Mouse (Mus musculus) neural tube, embryonic 15.5 days (tissue): ENCODE measurements around the gene Trpm3. TPM values are rescaled to one million over a fixed set of nuclear protein-coding genes. Genes with fewer than 3 reads are reported as not detected.
"Not testable (repeated sequence)": the region's sequence is repeated elsewhere in the genome, so short reads cannot be mapped to it uniquely, and the experiment has no call there.

ENCODE experiments used
- ATAC-seq: fragments of 200-750 bp; cut with Nextera tagmentation; 2 replicates; pipeline ENCODE4 v1.8.0; 2017; ENCODE audit warnings: mild to moderate bottlenecking, moderate TSS enrichment, moderate library complexity; ENCODE audit not compliant: low FRiP score
- H3K27ac ChIP-seq: fragments of 300-500 bp; sonication (generic); replicated peaks from 2 replicates; pipeline ENCODE4 v1.5.1; 2015; ENCODE audit warnings: mild to moderate bottlenecking, inconsistent platforms
- H3K27me3 ChIP-seq: fragments of 300-500 bp; sonication (generic); replicated peaks from 2 replicates; pipeline ENCODE4 v1.6.1; 2015; ENCODE audit warnings: inconsistent platforms
- H3K36me3 ChIP-seq: fragments of 300-500 bp; sonication (generic); 2 replicates; pipeline ENCODE4 v1.6.1; 2015; ENCODE audit warnings: inconsistent platforms
- H3K4me1 ChIP-seq: fragments of 300-500 bp; sonication (generic); 2 replicates; pipeline ENCODE4 v1.6.1; 2015; ENCODE audit warnings: inconsistent platforms
- H3K4me2 ChIP-seq: fragments of 300-500 bp; sonication (generic); 2 replicates; pipeline ENCODE4 v1.6.1; 2015; ENCODE audit warnings: inconsistent platforms, mild to moderate bottlenecking, moderate library complexity
- H3K4me3 ChIP-seq: fragments of 300-500 bp; sonication (generic); replicated peaks from 2 replicates; pipeline ENCODE4 v1.5.1; 2015; ENCODE audit warnings: mild to moderate bottlenecking, inconsistent platforms
- H3K9ac ChIP-seq: fragments of 300-500 bp; sonication (generic); replicated peaks from 2 replicates; pipeline ENCODE4 v1.6.1; 2015; ENCODE audit warnings: mild to moderate bottlenecking, inconsistent platforms
- H3K9me3 ChIP-seq: fragments of 300-500 bp; sonication (generic); replicated peaks from 2 replicates; pipeline ENCODE4 v1.6.1; 2016; ENCODE audit warnings: inconsistent platforms
- WGBS: fragments of 180-500 bp; shearing (Covaris S2); methylation state at CpG from one replicate; pipeline ENCODE4 v1.1.7; 2015; ENCODE audit warnings: mixed read lengths; 5-methylcytosine and 5-hydroxymethylcytosine counted together
- polyA plus RNA-seq: library from polyadenylated mRNA; unstranded; fragments of >200 nt; fragmentation: Nextera tagmentation; extraction: Ambion mirVana; gene quantifications from 2 replicates; pipeline ENCODE4 v1.2.1, GENCODE M21; 2015

The Trpm3 gene
- polyA plus RNA-seq, 1 experiment from 2014 or later, result 18.8 TPM

- Histone ChIP-seq H3K27ac (no peak overlapping the region), H3K36me3 (no peaks in the 10 kb centered on the region), H3K4me2 (no peak overlapping the region), H3K27me3 (no peaks in the 10 kb centered on the region), H3K4me1 (no peaks in the 10 kb centered on the region), H3K9me3 (no peaks in the 10 kb centered on the region), H3K4me3 (no peak overlapping the region), H3K9ac (no peak overlapping the region)
- no peak for ATAC-seq
- WGBS, result 96% methylated on average over 2 of the region's 2 CpGs
Measured at GRCm38 (mm10) chr19:22842697-22843096, 703.9 kb downstream of the Trpm3 start.

GRCm38 (mm10) chr19:22847696-22848095 lies 708.9 kb downstream of the Trpm3 start:
- Histone ChIP-seq H3K9ac (no peak overlapping the region), H3K36me3 (no peaks in the 10 kb centered on the region), H3K9me3 (no peaks in the 10 kb centered on the region), H3K4me3 (no peak overlapping the region), H3K27ac (no peak overlapping the region), H3K4me2 (peak overlapping the region; percentile 26), H3K4me1 (no peaks in the 10 kb centered on the region), H3K27me3 (no peaks in the 10 kb centered on the region)
- no peak for ATAC-seq
- WGBS, result 21% methylated on average over 12 of the region's 12 CpGs

GRCm38 (mm10) chr19:22848251-22848650 lies 709.4 kb downstream of the Trpm3 start:
- Histone ChIP-seq H3K27me3 (no peaks in the 10 kb centered on the region), H3K27ac (no peak overlapping the region), H3K36me3 (no peaks in the 10 kb centered on the region), H3K4me3 (no peak overlapping the region), H3K4me1 (no peaks in the 10 kb centered on the region), H3K9me3 (no peaks in the 10 kb centered on the region), H3K9ac (no peak overlapping the region), H3K4me2 (no peak overlapping the region)
- WGBS, result 24% methylated on average over 1 of the region's 1 CpGs
- ATAC-seq, result no peak

GRCm38 (mm10) chr19:22848783-22849576 lies 710.1 kb downstream of the Trpm3 start:
- no peaks in the 10 kb centered on the region for H3K9me3 ChIP-seq
- H3K4me2 ChIP-seq, result no peak overlapping the region
- no peaks in the 10 kb centered on the region for H3K27me3 ChIP-seq
- H3K9ac ChIP-seq, result no peak overlapping the region
- H3K4me1 ChIP-seq, result no peaks in the 10 kb centered on the region
- no peaks in the 10 kb centered on the region for H3K36me3 ChIP-seq
- ATAC-seq, result no peak
- H3K4me3 ChIP-seq, result no peak overlapping the region
- no peak overlapping the region for H3K27ac ChIP-seq
- WGBS, result 84% methylated on average over 7 of the region's 7 CpGs

- 52% methylated on average over 5 of the region's 5 CpGs for WGBS
- H3K4me2 ChIP-seq, H3K9me3 ChIP-seq, H3K4me3 ChIP-seq, H3K27me3 ChIP-seq, H3K9ac ChIP-seq, H3K36me3 ChIP-seq, H3K27ac ChIP-seq, H3K4me1 ChIP-seq, ATAC-seq: not testable (repeated sequence)
Measured at GRCm38 (mm10) chr19:22851423-22851822, 712.6 kb downstream of the Trpm3 start.

- WGBS, result 73% methylated on average over 4 of the region's 4 CpGs
- no peaks in the 10 kb centered on the region for H3K9me3 ChIP-seq
- no peak overlapping the region for H3K4me2 ChIP-seq
- no peak overlapping the region for H3K4me3 ChIP-seq
- H3K27ac ChIP-seq, result no peak overlapping the region
- no peak overlapping the region for H3K9ac ChIP-seq
- no peaks in the 10 kb centered on the region for H3K4me1 ChIP-seq
- no peaks in the 10 kb centered on the region for H3K27me3 ChIP-seq
- no peak for ATAC-seq
- no peaks in the 10 kb centered on the region for H3K36me3 ChIP-seq
Measured at GRCm38 (mm10) chr19:22859644-22860043, 720.8 kb downstream of the Trpm3 start.

GRCm38 (mm10) chr19:22867456-22867855 lies 728.6 kb downstream of the Trpm3 start:
- Histone ChIP-seq H3K4me2 (no peak overlapping the region), H3K27me3 (no peaks in the 10 kb centered on the region), H3K27ac (no peak overlapping the region), H3K36me3 (no peaks in the 10 kb centered on the region), H3K4me1 (no peaks in the 10 kb centered on the region), H3K9me3 (no peaks in the 10 kb centered on the region), H3K9ac (no peak overlapping the region), H3K4me3 (no peak overlapping the region)
- 84% methylated on average over 5 of the region's 5 CpGs for WGBS
- no peak for ATAC-seq

- no peak overlapping the region for H3K4me2 ChIP-seq
- 0 out of 2 replicates have a peak, but pooled peaks cover 4% of the 10 kb centered on the region for H3K4me1 ChIP-seq
- H3K27me3 ChIP-seq, result no peaks in the 10 kb centered on the region
- ATAC-seq, result no peak
- H3K9me3 ChIP-seq, result no peaks in the 10 kb centered on the region
- H3K36me3 ChIP-seq, result no peaks in the 10 kb centered on the region
- H3K27ac ChIP-seq, result no peak overlapping the region
- WGBS, result 84% methylated on average over 2 of the region's 2 CpGs
- no peak overlapping the region for H3K4me3 ChIP-seq
- H3K9ac ChIP-seq, result no peak overlapping the region
Measured at GRCm38 (mm10) chr19:22869853-22870252, 731.0 kb downstream of the Trpm3 start.

GRCm38 (mm10) chr19:22872456-22872855 lies 733.6 kb downstream of the Trpm3 start:
- 37% methylated on average over 5 of the region's 5 CpGs for WGBS
- Histone ChIP-seq H3K27ac (no peak overlapping the region), H3K27me3 (no peaks in the 10 kb centered on the region), H3K4me2 (no peak overlapping the region), H3K9me3 (no peaks in the 10 kb centered on the region), H3K36me3 (no peaks in the 10 kb centered on the region), H3K4me3 (no peak overlapping the region), H3K4me1 (peaks cover 10% of the 10 kb centered on the region), H3K9ac (no peak overlapping the region)
- ATAC-seq, result no peak

GRCm38 (mm10) chr19:22880199-22880598 lies 741.4 kb downstream of the Trpm3 start:
- WGBS, result 81% methylated on average over 1 of the region's 1 CpGs
- Histone ChIP-seq H3K4me2 (no peak overlapping the region), H3K36me3 (no peaks in the 10 kb centered on the region), H3K9ac (no peak overlapping the region), H3K9me3 (no peaks in the 10 kb centered on the region), H3K4me3 (no peak overlapping the region), H3K27me3 (0 out of 2 replicates have a peak, but pooled peaks cover 4% of the 10 kb centered on the region), H3K4me1 (peaks cover 14% of the 10 kb centered on the region), H3K27ac (no peak overlapping the region)
- ATAC-seq, result no peak

- no peak overlapping the region for H3K4me3 ChIP-seq
- 81% methylated on average over 3 of the region's 3 CpGs for WGBS
- no peaks in the 10 kb centered on the region for H3K36me3 ChIP-seq
- no peak overlapping the region for H3K4me2 ChIP-seq
- 0 out of 2 replicates have a peak, but pooled peaks cover 7% of the 10 kb centered on the region for H3K4me1 ChIP-seq
- H3K27me3 ChIP-seq, result 0 out of 2 replicates have a peak, but pooled peaks cover 9% of the 10 kb centered on the region
- no peak for ATAC-seq
- no peaks in the 10 kb centered on the region for H3K9me3 ChIP-seq
- no peak overlapping the region for H3K27ac ChIP-seq
- H3K9ac ChIP-seq, result no peak overlapping the region
Measured at GRCm38 (mm10) chr19:22882670-22883111, 743.8 kb downstream of the Trpm3 start.

- Histone ChIP-seq H3K9me3 (no peaks in the 10 kb centered on the region), H3K9ac (no peak overlapping the region), H3K4me3 (no peak overlapping the region), H3K27ac (no peak overlapping the region), H3K36me3 (no peaks in the 10 kb centered on the region), H3K27me3 (0 out of 2 replicates have a peak, but pooled peaks cover 9% of the 10 kb centered on the region), H3K4me2 (no peak overlapping the region), H3K4me1 (0 out of 2 replicates have a peak, but pooled peaks cover 7% of the 10 kb centered on the region)
- no peak for ATAC-seq
- WGBS, result 90% methylated on average over 7 of the region's 7 CpGs
Measured at GRCm38 (mm10) chr19:22883154-22883553, 744.3 kb downstream of the Trpm3 start.
